Mouse (Mus musculus) embryonic stem cell, embryonic (primary cell): ENCODE measurements around the gene Hsbp1.
"Not testable (repeated sequence)": the region's sequence is repeated elsewhere in the genome, so short reads cannot be mapped to it uniquely, and the experiment has no call there.

ENCODE experiments used
- CTCF ChIA-PET, 4 experiments: fragments of 300-600 bp in 2 of 4; fragments of 350-600 bp in 2 of 4; sonication (Branson Sonifier 250); formaldehyde crosslinking; loops; one replicate each; lab custom pipeline; 2022; ENCODE audit warnings: inconsistent platforms in 2 of 4; lab: Charles Lee
- POLR2A ChIA-PET, 4 experiments: fragments of 300-600 bp in 2 of 4; fragments of 350-600 bp in 2 of 4; sonication (Branson Sonifier 250); formaldehyde crosslinking; loops; one replicate each; lab custom pipeline; 2022; ENCODE audit warnings: antibody characterized with exemption in 4 of 4, inconsistent platforms in 1 of 4; lab: Charles Lee

Hsbp1 gene

DNA sequence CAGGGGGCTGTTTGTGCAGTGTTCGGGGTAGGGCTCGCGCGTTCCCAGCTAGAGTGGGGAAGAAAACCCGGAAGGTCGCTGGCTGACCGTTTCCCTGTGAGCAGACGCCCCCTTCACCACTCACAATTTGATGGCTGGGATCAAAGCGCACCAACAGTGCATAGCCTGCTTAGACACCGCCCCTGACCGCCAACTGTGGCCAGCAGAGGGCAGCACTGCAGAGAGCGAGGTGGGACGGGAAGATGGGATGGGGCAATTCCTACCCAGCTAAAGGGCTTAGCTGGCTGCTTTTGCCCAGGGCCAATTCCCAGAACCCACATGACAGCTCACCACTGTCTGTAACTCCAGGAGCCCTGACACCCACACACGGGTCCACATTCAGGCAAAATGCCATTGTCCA is 14.5 kb downstream of the Hsbp1 start:
- ChIA-PET CTCF (interaction anchor here (0.6 to 3.3 kb wide), 22 partner anchors 8 to 1336 kb away, joined by 3 to 22 read pairs (median 4); partner anchors contain the start of genes Hsbp1 (in 2 of the 4) and Taf1c (in 1 of the 4)), POLR2A (interaction anchor here in 2 of 4 experiments (1.0 to 2.2 kb wide), 4 partner anchors 14 to 247 kb away, joined by 3 to 11 read pairs (median 4); partner anchors contain the start of gene Hsbp1 (in 1 of the 2))

DNA sequence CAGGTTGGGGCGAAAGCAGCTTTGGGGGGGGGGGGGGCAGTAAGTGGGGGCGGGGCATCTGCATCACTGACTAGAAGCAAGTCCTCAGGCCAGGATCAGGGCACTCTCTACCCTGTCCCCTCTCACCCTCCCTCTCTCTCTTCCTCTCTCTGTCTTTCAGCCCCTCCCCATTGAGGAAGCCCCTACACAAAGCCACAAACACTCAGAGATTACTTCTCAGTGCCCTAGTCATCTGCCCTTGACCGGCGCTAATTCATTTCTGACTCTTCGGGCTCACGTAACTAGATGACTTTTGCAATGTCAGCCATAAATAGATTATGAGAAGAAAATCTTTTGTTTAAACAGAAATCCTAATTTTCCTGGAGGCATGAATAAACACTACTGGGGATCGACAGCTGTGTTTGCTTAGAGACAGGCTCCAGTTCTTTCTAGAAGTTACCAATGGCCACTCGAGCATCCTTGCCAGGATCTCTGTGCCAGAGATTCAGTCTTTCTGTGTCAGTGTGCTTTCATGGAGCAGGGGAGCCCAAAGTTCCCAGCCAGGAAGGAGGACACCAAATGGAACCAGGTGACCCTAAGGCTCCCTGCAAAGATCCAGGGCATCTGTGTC is 16.5 kb downstream of the Hsbp1 start:
- POLR2A ChIA-PET, result interaction anchor here in 3 of 4 experiments (0.6 to 2.2 kb wide), 6 partner anchors 16 to 192 kb away, joined by 3 to 11 read pairs (median 4); partner anchors contain the start of gene Hsbp1 (in 2 of the 3)
- CTCF ChIA-PET, result interaction anchor here (0.6 to 3.3 kb wide), 14 partner anchors 10 to 1261 kb away, joined by 3 to 22 read pairs (median 4); partner anchors contain the start of genes Hsbp1 (in 1 of the 4) and Kcng4 (in 1 of the 4)

DNA sequence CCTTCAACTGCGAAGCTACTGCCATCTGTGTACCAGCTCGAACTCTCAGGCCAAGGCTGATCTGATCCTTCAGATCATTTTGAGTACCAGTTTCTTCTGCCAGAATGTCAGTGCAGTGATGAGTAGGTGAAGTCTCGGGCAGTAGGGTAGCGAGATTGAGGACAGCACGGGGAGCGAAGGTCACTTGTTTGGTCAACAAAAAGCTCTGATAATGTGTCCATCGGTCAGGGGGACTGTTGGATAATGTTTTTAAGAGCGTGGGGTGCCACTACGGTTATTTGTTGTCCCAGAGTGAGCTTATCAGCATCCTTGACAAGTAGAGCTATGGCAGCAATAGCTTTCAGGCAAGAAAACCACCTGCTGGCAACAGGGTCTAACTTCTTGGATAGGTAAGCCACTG is 30.4 kb downstream of the Hsbp1 start:
- POLR2A ChIA-PET, CTCF ChIA-PET: not testable (repeated sequence)

DNA sequence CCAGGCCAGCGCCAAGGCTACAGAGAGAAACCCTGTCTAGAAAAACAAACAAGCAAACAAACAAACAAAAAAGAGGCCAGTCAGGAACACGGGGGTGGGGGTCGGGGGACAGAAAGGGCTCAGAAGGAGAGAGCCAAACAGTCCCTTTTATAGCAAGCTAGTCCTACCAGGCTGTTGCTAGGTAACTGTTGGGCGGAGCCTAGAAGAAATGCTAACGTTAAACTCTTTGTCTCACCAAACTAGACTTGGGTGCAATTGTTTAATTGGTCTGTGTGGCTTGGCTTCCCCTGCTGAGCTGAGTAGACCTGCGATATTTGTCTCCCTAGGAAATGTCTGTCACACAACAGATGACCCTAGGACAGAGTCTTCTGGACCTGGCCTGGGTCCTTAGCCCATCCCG is 34.2 kb downstream of the Hsbp1 start:
- CTCF ChIA-PET, result interaction anchor here in 3 of 4 experiments (0.7 to 3.4 kb wide), 14 partner anchors 10 to 300 kb away, joined by 3 to 33 read pairs (median 3); partner anchors contain the start of genes Hsbp1 (in 1 of the 3) and Mlycd (in 1 of the 3)
- POLR2A ChIA-PET, result interaction anchor here in 2 of 4 experiments (1.2 to 1.6 kb wide), 3 partner anchors 14 to 180 kb away, joined by 4 to 5 read pairs (median 5); partner anchors contain the start of gene Mbtps1 (in 1 of the 2)

DNA sequence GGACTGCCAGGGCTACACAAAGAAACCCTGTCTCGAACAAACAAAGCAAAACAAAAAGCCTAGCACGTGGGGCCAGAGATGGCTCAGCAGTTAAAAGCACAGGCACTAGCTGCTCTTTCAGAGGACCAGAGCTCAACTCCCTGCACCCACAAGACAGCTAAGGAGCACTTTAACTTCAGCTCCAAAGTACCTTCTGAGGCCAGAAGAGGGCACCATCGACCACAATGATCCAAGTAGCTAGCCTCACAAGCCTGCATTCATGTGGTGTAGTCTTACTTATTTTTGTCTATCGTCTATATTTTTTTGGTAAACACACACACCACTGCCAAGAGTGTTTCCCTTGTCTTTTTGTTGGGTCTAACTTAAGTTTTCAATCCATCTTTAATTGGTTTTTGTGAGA is 36.3 kb downstream of the Hsbp1 start:
- POLR2A ChIA-PET, result interaction anchor here in 3 of 4 experiments (0.7 to 1.8 kb wide), 7 partner anchors 13 to 1007 kb away, joined by 3 to 6 read pairs (median 3); partner anchors contain the start of gene Mlycd (in 1 of the 3)
- CTCF ChIA-PET, result interaction anchor here (0.5 to 3.4 kb wide), 55 partner anchors 13 to 1649 kb away, joined by 3 to 33 read pairs (median 4); partner anchors contain the start of genes Hsbp1 (in 2 of the 4), Mlycd (in 2 of the 4), Taf1c (in 1 of the 4) and Tldc1 (in 1 of the 4)

DNA sequence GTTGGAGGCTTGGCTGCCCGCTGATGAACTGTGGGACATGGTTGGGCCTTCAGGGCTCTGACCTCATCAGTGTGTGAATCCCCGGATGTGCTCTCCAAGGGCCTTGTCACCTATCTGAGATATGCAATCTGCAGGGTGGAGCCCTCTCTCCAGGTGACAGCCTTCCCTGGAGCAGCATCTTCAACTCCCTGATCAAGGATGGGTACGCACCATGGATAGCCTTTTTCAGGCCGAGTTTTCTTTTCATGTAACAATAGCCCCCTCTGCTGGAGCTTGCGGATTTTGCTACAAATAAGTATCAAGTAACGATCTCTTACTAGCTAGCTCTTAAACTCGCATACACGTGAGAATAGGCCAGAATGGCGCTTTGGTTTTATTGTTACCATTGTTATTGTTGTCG is 40.2 kb downstream of the Hsbp1 start:
- ChIA-PET CTCF (interaction anchor here (0.6 to 2.7 kb wide), 30 partner anchors 10 to 294 kb away, joined by 3 to 30 read pairs (median 4); partner anchors contain the start of genes Mlycd (in 2 of the 4) and Slc38a8 (in 1 of the 4)), POLR2A (interaction anchor here in 1 of 4 experiments (0.7 to 0.8 kb wide), 3 partner anchors 73 to 295 kb away, joined by 3 to 4 read pairs (median 3); no protein-coding TSS in a partner anchor)

DNA sequence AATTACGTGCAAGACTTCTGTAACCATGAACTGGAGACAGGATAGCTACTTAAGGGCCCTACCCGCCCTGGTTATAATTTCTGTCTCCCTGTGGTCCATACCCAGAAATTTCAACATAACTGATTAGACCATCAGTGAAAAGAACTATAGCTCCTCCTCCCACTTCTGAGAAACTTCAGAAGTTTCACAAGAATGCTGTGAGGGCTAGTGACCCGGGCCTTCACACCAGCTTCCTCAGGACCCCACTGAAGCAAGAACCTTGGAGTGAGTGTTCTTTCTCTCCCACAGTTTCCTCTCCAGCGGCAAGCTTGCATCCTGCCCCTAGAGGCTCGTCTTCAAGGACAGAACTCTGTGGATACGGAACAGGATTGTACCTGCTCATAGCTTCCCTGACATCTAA is 41.6 kb downstream of the Hsbp1 start:
- ChIA-PET CTCF (interaction anchor here (0.5 to 2.8 kb wide), 13 partner anchors 9 to 630 kb away, joined by 3 to 18 read pairs (median 3); partner anchors contain the start of gene Mlycd (in 1 of the 4)), POLR2A (interaction anchor here in 2 of 4 experiments (1.0 to 1.7 kb wide), 4 partner anchors 8 to 219 kb away, joined by 3 read pairs; partner anchors contain the start of genes Mlycd (in 1 of the 2) and Taf1c (in 1 of the 2))

DNA sequence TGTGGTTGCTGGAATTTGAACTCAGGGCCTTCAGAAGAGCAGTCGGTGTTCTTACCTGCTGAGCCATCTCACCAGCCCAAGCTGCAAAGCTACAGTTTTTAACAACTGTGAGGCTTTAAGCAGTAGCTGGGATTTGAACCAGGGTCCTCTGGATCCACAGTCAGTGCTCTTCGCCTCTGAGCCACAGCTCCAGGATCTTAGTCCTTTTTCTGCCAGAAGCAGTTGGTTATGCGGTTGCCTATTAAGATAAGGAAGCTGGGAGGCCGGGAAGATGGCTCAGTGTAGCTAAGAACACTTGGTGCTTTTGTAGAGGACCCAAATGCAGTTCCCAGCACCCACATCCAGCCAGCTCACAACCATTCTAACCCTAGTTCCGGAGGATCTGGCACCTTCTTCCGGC is 42.7 kb downstream of the Hsbp1 start:
- ChIA-PET POLR2A (interaction anchor here in 2 of 4 experiments (0.5 to 1.7 kb wide), 2 partner anchors 13 to 404 kb away, joined by 3 read pairs; no protein-coding TSS in a partner anchor), CTCF (interaction anchor here in 3 of 4 experiments (0.6 to 2.8 kb wide), 12 partner anchors 26 to 392 kb away, joined by 3 to 13 read pairs (median 4); no protein-coding TSS in a partner anchor)

DNA sequence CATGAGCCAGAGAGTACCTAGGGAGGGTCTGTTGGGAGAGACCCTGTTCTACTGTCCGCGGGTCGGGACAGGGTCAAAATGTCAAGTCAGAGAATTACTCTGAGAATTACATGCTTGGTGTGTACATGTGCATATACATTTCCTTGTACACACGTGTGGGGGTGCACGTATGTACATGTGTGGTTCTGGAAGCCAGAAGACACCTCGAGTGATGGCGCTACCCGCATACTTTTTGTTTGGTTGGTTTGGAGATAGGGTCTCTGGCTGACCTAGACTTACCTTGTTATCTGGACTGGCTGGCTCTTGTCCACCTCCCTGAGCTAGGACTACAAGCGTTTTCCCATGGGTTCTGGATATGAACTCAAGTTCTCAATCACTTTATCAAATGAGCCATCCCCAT is 49.8 kb downstream of the Hsbp1 start:
- POLR2A ChIA-PET, result interaction anchor here in 3 of 4 experiments (0.6 to 2.6 kb wide), 15 partner anchors 8 to 279 kb away, joined by 3 to 7 read pairs (median 3); partner anchors contain the start of gene Hsbp1 (in 2 of the 3)
- CTCF ChIA-PET, result interaction anchor here in 3 of 4 experiments (1.0 to 3.3 kb wide), 15 partner anchors 8 to 493 kb away, joined by 3 to 27 read pairs (median 5); no protein-coding TSS in a partner anchor

DNA sequence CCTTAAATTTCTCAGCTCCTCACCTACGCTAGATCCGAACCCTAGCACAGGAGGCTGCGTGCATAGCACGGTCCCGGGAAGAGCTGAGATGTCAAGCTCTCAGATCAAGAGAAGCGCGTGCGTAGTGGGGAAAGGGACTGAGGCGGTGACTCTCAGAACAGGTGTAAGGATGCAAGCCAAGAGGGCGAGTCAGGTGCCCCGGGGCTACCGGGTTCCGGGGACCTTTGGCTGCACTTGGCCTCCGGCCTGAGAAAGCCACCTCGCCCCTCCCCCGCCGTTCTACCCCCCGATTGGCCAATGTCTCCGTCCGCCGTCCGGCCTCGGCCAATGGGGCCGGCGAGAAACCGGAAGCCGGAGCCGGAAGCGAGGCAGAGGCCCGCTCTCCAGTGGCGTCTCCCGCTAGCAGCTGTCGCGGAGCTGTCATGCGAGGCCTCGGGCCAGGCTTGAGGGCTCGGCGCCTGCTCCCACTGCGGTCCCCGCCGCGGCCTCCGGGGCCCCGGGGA is 50.3 kb downstream of the Hsbp1 start, which contains the start of gene Mlycd:
Mlycd (plus strand) TSS at position 355 of the 503 bp plus-strand sequence.
- ChIA-PET CTCF (interaction anchor here (0.6 to 3.3 kb wide), 22 partner anchors 9 to 492 kb away, joined by 3 to 27 read pairs (median 4); no protein-coding TSS in a partner anchor), POLR2A (interaction anchor here (0.6 to 2.6 kb wide), 20 partner anchors 8 to 907 kb away, joined by 3 to 7 read pairs (median 3); partner anchors contain the start of genes Hsbp1 (in 3 of the 4) and Slc38a8 (in 1 of the 4))

DNA sequence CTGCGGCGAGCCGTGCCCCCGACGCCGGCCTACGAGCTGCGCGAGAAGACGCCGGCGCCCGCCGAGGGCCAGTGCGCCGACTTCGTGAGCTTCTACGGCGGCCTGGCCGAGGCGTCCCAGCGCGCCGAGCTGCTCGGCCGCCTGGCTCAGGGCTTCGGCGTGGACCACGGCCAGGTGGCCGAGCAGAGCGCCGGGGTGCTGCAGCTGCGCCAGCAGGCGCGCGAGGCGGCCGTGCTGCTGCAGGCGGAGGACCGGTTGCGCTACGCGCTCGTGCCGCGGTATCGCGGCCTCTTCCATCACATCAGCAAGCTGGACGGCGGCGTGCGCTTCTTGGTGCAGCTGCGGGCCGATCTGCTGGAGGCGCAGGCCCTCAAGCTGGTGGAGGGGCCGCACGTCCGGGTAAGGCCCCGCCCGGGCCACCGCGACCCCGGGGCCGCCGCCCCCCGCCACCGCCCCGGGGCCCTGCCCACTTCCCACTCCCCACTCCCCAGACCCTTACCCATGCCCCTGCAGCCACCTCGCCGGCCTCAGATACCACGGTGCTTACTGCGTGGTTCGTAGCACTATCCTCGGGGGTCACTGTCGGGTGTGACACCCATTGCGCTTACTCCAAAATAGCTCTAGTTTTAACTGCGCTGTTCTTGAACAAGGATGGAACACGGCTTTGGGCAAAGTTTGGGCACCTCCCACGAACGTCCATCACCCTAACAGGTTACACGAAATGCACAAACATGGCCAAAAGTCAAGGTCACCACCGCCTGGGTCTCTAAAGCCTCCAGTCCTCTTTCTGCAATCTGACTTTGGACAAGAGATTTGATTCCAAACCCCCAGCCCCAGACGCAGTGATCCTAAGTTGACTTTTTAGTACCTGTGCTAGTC is 51.0 kb downstream of the Hsbp1 start:
- ChIA-PET POLR2A (interaction anchor here (0.6 to 2.6 kb wide), 18 partner anchors 9 to 907 kb away, joined by 3 to 7 read pairs (median 3); partner anchors contain the start of genes Hsbp1 (in 2 of the 4) and Slc38a8 (in 1 of the 4)), CTCF (interaction anchor here (0.5 to 3.3 kb wide), 26 partner anchors 9 to 492 kb away, joined by 3 to 27 read pairs (median 4); no protein-coding TSS in a partner anchor)
